Mouse (Mus musculus) inflammation-experienced regulatory T-cells (primary cell): Measurements from ENCODE around the gene Rtbdn. TPM values are rescaled to one million over a fixed set of nuclear protein-coding genes. Genes with fewer than 3 reads are reported as not detected.

ENCODE experiments used
- polyA plus RNA-seq, 2 experiments: library from polyadenylated mRNA; unstranded; fragments of 100-300 nt; shearing (Covaris generic); gene quantifications; one replicate each; pipeline ENCODE4 v1.2.1; 2017

Rtbdn gene
- under 1 TPM; 0.06 to 0.81 TPM for polyA plus RNA-seq

GRCm38 (mm10) chr8:84946528-84947240, at the start of gene Rtbdn:
Rtbdn (plus strand) TSS chr8:84946991.

DNA sequence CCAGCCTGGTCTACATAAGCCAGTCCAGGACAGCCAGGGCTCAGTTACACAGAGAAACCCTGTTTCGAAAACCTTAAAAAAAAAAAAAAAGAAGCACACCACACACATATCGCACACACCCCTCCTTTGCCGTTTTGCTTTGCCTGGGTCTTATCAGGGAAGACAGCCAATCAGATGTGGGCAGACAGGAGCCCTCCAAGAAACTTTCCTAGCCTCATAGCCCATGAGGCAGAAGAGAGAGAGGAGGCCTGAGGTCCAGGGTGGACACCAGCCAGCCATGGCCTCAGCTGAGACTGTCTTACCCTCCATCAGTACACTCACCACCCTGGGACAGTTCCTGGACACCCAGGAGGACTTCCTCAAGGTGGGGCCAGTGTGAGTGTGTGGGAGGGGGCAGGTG, 45.0 kb upstream of the Rtbdn start, which contains the start of gene Klf1:
Klf1 (plus strand) TSS at position 177 of the 400 bp plus-strand sequence.

DNA sequence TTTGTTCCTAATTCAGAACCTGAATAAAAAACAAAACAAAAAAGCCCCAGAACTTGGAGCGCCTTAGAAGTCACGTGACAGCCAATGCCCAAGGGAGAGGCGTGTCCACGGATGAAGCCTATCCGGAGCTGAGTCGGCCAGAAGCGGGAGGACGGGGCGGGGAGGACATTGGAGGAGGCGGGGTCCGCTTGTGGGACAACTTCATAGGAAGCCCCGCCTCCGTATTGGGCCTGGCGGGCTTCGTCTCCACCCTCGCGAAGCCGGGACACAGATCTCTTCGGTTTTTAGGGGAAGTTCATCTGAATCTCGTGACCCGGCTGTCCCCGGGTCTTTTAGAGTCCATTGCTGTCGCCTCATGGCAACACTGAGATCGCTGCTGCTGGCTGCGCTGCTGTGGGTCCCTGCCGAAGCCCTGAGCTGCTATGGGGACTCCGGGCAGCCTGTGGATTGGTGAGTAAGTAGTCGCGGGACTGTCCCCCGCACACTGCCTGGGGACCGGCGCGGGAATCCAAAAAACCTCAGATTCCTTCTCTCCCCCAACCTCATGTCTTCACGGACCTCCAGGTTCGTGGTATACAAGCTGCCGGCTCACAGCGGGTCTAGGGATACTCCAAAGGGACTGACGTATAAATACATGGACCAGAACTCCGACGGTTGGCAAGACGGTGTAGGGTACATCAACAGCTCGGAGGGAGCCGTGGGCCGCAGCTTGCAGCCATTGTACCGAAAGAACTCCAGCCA, 38.2 kb upstream of the Rtbdn start, which contains the start of gene Dnase2a:
Dnase2a (plus strand) TSS at position 140 of the 741 bp plus-strand sequence.

DNA sequence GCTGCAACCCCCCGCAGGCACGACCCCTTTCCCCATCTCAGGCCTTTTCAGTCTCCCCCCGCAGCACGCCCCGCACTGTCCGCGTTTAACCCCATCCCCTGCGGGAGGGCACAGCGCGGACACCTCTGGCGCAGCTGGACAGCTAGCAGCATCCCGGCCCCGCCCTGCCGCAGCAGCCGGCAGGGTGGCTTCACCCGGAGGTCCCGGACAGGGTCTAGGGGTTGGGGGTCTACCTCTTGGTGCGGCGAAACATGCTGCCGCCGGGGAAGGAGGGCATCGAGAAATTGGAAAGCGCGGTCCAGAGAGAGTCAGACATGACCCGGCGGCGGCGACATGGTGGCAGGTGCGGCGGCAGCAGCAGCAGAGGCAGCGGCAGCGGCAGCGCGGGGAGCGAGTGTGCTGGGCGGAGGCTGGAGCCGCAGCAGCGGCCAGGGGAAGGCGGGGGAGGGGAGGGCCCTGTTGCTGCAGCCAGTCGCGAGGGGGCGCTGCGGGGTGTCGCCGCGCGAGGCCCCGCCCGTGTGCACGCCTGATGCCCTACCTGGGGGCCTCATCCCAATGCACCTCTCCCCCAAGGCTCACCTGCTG, 9.7 kb upstream of the Rtbdn start, which contains the start of gene Mast1:
Mast1 (minus strand) TSS at position 398 of the 585 bp plus-strand sequence.

GRCm38 (mm10) chr8:84969241-84970134, 22.7 kb downstream of the Rtbdn start, which contains the start of the genes Gm49661, Prdx2 and Rnaseh2a:
Gm49661 (minus strand) TSS chr8:84969433.
Prdx2 (plus strand) TSS chr8:84969587.
Rnaseh2a (minus strand) TSS chr8:84969767.

DNA sequence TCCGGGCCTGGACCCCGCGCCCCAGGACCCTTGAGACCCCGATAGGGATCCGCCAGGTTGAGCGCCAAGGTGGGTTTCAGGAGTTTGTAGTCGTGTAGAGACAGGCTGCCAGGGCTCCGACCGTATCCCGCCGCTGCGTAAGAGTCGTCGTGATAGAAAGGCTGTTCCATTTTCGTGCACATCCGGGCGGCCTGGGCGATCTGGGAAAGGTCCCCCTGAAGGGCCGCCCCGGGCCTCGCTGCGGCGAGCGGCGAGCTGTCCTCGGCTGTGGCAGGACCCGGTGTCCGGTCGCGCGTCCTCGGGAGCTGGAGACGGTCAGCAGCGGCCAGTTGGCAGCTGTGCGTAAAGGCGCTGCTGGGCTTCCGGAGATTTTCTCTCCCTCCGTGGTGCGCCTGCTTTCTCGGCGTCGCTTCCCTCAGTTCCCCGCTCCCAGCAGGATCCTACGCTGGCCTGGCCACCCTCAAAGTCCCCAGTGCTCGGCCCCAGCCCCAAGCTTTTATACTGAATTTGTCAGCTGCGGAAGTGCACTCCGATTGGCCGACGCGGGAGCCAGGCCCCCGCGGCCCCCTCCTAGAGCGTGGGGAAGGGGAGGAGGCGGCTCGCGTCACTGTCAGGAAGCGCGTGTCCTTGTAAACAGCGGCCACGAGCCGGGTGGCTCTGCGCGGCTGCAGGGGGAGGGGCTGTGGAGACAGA, 31.6 kb downstream of the Rtbdn start, which contains the start of gene Junb:
Junb (minus strand) TSS at position 471 of the 693 bp plus-strand sequence.

DNA sequence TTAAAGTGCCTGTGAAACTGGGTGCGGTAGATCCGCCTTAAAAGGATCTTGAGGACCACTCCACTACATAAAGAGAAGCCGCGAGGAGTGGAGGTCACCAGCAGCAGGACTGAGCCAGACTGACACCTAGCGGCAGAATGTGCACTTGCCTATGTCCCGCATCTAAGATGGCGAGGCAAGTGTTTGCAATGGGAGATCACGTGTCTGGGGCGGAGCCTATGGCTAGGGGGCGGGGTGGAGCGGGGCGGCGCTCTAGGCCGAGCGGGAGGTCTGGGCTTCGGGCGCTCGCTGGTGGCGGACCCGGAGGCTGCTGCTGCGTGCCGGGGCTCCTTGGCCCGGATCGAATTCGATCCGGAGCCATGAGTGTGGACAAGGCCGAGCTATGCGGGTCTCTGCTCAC, 43.6 kb downstream of the Rtbdn start, which contains the start of gene Hook2:
Hook2 (plus strand) TSS at position 255 of the 400 bp plus-strand sequence.

Other genes starting within 250 kb of the Rtbdn start
- gene Lyl1, start 245.5 kb upstream of the Rtbdn start, polyA plus RNA-seq, result under 1 TPM; 0.20 to 0.56 TPM
- gene G430095P16Rik, start 224.0 kb upstream of the Rtbdn start, polyA plus RNA-seq, result 10 to 100 TPM; 15.8 to 26.4 TPM
- gene Nfix, start 146.6 kb upstream of the Rtbdn start, polyA plus RNA-seq, result 1 to 10 TPM; 5.7 to 9.1 TPM
- 1 to 10 TPM; 6.6 to 7.9 TPM for gene Dand5, start 124.2 kb upstream of the Rtbdn start, polyA plus RNA-seq
- 10 to 100 TPM; 27.3 to 37.8 TPM for gene Gadd45gip1, start 115.5 kb upstream of the Rtbdn start, polyA plus RNA-seq
- gene Rad23a, start 106.3 kb upstream of the Rtbdn start, polyA plus RNA-seq, result 100 to 1,000 TPM; 152 to 202 TPM
- 100 to 1,000 TPM; 454 to 486 TPM for gene Calr, start 100.1 kb upstream of the Rtbdn start, polyA plus RNA-seq
- gene Farsa, start 90.0 kb upstream of the Rtbdn start, polyA plus RNA-seq, result 100 to 1,000 TPM in 1 of 2 experiments, 10 to 100 TPM in 1; 87.0 to 103 TPM
- gene Syce2, start 74.9 kb upstream of the Rtbdn start, polyA plus RNA-seq, result 1 to 10 TPM; 3.8 to 4.9 TPM
- gene Gcdh, start 53.1 kb upstream of the Rtbdn start, polyA plus RNA-seq, result 10 to 100 TPM; 34.2 to 47.8 TPM
- gene Klf1, start 45.1 kb upstream of the Rtbdn start, polyA plus RNA-seq, result under 1 TPM in 1 of 2 experiments, not detected in 1; 0.43 TPM
- 10 to 100 TPM; 12.8 to 18.4 TPM for gene Dnase2a, start 38.4 kb upstream of the Rtbdn start, polyA plus RNA-seq
- gene Mast1, start 9.6 kb upstream of the Rtbdn start, polyA plus RNA-seq, result 1 to 10 TPM in 1 of 2 experiments, under 1 TPM in 1; 0.92 to 1.5 TPM
- gene Gm49661, start 22.4 kb downstream of the Rtbdn start, polyA plus RNA-seq, result not detected
- 100 to 1,000 TPM; 159 to 190 TPM for gene Prdx2, start 22.6 kb downstream of the Rtbdn start, polyA plus RNA-seq
- gene Rnaseh2a, start 22.8 kb downstream of the Rtbdn start, polyA plus RNA-seq, result 10 to 100 TPM; 71.6 to 93.6 TPM
- gene Junb, start 31.7 kb downstream of the Rtbdn start, polyA plus RNA-seq, result 100 to 1,000 TPM; 705 to 997 TPM
- gene Hook2, start 43.6 kb downstream of the Rtbdn start, polyA plus RNA-seq, result 10 to 100 TPM in 1 of 2 experiments, 1 to 10 TPM in 1; 9.9 to 13.0 TPM
- gene Best2, start 67.5 kb downstream of the Rtbdn start, polyA plus RNA-seq, result not detected
- 10 to 100 TPM; 42.3 to 45.3 TPM for gene Asna1, start 78.3 kb downstream of the Rtbdn start, polyA plus RNA-seq
- 100 to 1,000 TPM; 198 to 209 TPM for gene Trir, start 79.8 kb downstream of the Rtbdn start, polyA plus RNA-seq
- gene Tnpo2, start 89.9 kb downstream of the Rtbdn start, polyA plus RNA-seq, result 10 to 100 TPM; 27.1 to 27.2 TPM
- 1 to 10 TPM; 5.4 to 8.2 TPM for gene Fbxw9, start 113.1 kb downstream of the Rtbdn start, polyA plus RNA-seq
- gene Gm5741, start 121.0 kb downstream of the Rtbdn start, polyA plus RNA-seq, result 1 to 10 TPM; 1.3 to 1.8 TPM
- gene Dhps, start 124.8 kb downstream of the Rtbdn start, polyA plus RNA-seq, result 100 to 1,000 TPM in 1 of 2 experiments, 10 to 100 TPM in 1; 87.4 to 118 TPM
- 100 to 1,000 TPM; 165 to 168 TPM for gene Wdr83os, start 133.7 kb downstream of the Rtbdn start, polyA plus RNA-seq
- 10 to 100 TPM; 38.6 to 45.7 TPM for gene Wdr83, start 134.3 kb downstream of the Rtbdn start, polyA plus RNA-seq
- gene Man2b1, start 136.3 kb downstream of the Rtbdn start, polyA plus RNA-seq, result 100 to 1,000 TPM; 143 to 145 TPM
- gene Zfp791, start 176.1 kb downstream of the Rtbdn start, polyA plus RNA-seq, result under 1 TPM in 1 of 2 experiments, not detected in 1; 0.25 TPM
- 1 to 10 TPM in 1 of 2 experiments, under 1 TPM in 1; 0.10 to 2.4 TPM for gene Cks1brt, start 204.9 kb downstream of the Rtbdn start, polyA plus RNA-seq